Mouse (Mus musculus) heart, adult 2 months (tissue): ENCODE measurements around the gene Med13l.
A peak's percentile ranks its signal among the peaks of the same experiment; 100 is the strongest.

Experiments
- CTCF ChIP-seq: fragments of 200-600 bp; IDR thresholded peaks from 2 replicates; pipeline ENCODE4 v1.8.1; 2022; ENCODE audit warnings: antibody characterized with exemption, mild to moderate bottlenecking, moderate library complexity
- POLR2A ChIP-seq: fragments of 200-500 bp; IDR thresholded peaks from 2 replicates; pipeline ENCODE4 v1.6.1; 2011; ENCODE audit warnings: mild to moderate bottlenecking, low read depth, low read length, control low read depth; ENCODE audit not compliant: insufficient read depth

DNA sequence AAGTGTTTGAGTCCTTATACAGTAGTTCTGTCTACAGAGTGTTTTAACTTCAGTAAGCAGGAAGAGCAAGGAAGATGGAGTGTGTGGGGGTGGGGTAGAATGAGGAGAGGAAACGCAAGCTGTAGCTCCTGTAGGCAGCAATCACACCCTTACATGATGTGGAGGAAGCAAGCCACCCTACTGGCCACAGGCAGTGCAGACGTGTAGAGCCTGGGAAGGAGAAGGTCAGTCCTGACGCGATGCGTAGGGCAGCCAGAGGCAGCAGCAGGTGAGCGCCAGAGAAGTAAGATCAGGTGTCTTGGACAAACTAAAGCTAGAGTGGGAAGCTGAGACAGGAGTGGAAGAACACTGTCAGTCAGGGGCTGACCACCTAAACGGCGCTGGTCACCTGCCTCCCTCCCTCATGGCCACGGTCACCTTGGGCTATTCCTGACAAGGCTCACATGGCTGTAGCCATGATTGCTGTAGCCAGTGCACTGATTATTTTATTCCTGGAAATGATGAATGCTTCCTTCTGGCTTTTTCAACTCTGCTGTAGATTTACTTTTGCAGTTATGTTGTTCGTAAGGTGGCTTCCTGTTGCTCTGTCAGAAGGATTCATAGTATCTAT is 84.8 kb downstream of the Med13l start:
- TF ChIP-seq CTCF = peak; percentile 16; the same call in 1 of the 2 replicates
- TF ChIP-seq POLR2A = no peak; the same call in 1 of the 2 replicates
